Mouse (Mus musculus) urinary bladder, postnatal 14 days (tissue): ENCODE measurements around the gene Abca2.

Source experiments
- DNase-seq: peaks from one replicate; pipeline ENCODE4 v3.0.0; 2021; ENCODE audit warnings: low spot score

The Abca2 gene

GRCm38 (mm10) chr2:25460551-25461309, 32.2 kb downstream of the Abca2 start, which contains the start of gene Paxx:
Gene Paxx, minus strand, starts transcription at chr2:25461094.
- DNase-seq = peak; percentile 95

GRCm38 (mm10) chr2:25461407-25461806, 32.9 kb downstream of the Abca2 start:
- no peak for DNase-seq

GRCm38 (mm10) chr2:25463630-25464029, 35.1 kb downstream of the Abca2 start:
- no peak for DNase-seq

GRCm38 (mm10) chr2:25465256-25465655, 36.8 kb downstream of the Abca2 start:
- no peak for DNase-seq

- no peak for DNase-seq
Observed at GRCm38 (mm10) chr2:25465816-25466635, 37.5 kb downstream of the Abca2 start.

GRCm38 (mm10) chr2:25467606-25468303, 39.3 kb downstream of the Abca2 start:
- no peak for DNase-seq

GRCm38 (mm10) chr2:25468962-25469915, 40.7 kb downstream of the Abca2 start:
- no peak for DNase-seq

- DNase-seq = no peak
Observed at GRCm38 (mm10) chr2:25469969-25470368, 41.5 kb downstream of the Abca2 start, which contains the start of gene Ptgds. Gene Ptgds, minus strand, starts transcription at chr2:25470046.

GRCm38 (mm10) chr2:25472550-25472949, 44.0 kb downstream of the Abca2 start:
- no peak for DNase-seq

GRCm38 (mm10) chr2:25477541-25477940, 49.0 kb downstream of the Abca2 start:
- DNase-seq = no peak

GRCm38 (mm10) chr2:25477967-25478675, 49.6 kb downstream of the Abca2 start:
- no peak for DNase-seq

GRCm38 (mm10) chr2:25479551-25480311, 51.2 kb downstream of the Abca2 start:
- peak; percentile 43 for DNase-seq

- no peak for DNase-seq
Observed at GRCm38 (mm10) chr2:25480541-25480940, 52.0 kb downstream of the Abca2 start.

- DNase-seq = peak; percentile 56
Observed at GRCm38 (mm10) chr2:25482969-25483368, 54.5 kb downstream of the Abca2 start.

- no peak for DNase-seq
Observed at GRCm38 (mm10) chr2:25484901-25485647, 56.6 kb downstream of the Abca2 start.

GRCm38 (mm10) chr2:25487965-25488670, 59.6 kb downstream of the Abca2 start:
- no peak for DNase-seq

- DNase-seq = no peak
Observed at GRCm38 (mm10) chr2:25488671-25489068, 60.2 kb downstream of the Abca2 start.

GRCm38 (mm10) chr2:25492988-25493387, 64.5 kb downstream of the Abca2 start:
- DNase-seq = no peak
